Mouse (Mus musculus) liver, embryonic 14.5 days (tissue): ENCODE data around the gene Cacna1d.

ENCODE experiments used
- CTCF ChIP-seq: IDR thresholded peaks from 2 replicates; pipeline ENCODE4 v1.5.1; 2016; ENCODE audit warnings: antibody characterized with exemption, low read depth, control low read depth
- EP300 ChIP-seq: IDR thresholded peaks from 2 replicates; pipeline ENCODE4 v1.6.1; 2016; ENCODE audit warnings: antibody characterized with exemption, low read depth

- TF ChIP-seq CTCF: no peak
- no peak for TF ChIP-seq EP300
Observed at GRCm38 (mm10) chr14:30092426-30092825, 398.8 kb downstream of the Cacna1d start.
